Mouse (Mus musculus) spleen, adult 10 weeks (tissue): ENCODE data around the gene Zfp618. TPM values are rescaled to one million over a fixed set of nuclear protein-coding genes. Genes with fewer than 3 reads are reported as not detected.

Experiments used
- polyA plus RNA-seq: library from polyadenylated mRNA; stranded (reverse); fragments of 350-450 nt; fragmentation: Illumina TruSeq; extraction: RNeasy Lipid Tissue Mini Kit (QIAGEN cat#74804); gene quantifications from one replicate; pipeline ENCODE4 v1.2.3, GENCODE M21; 2015; ENCODE audit warnings: low replicate concordance; ENCODE audit not compliant: insufficient read depth

Zfp618 gene
- 0.99 TPM for polyA plus RNA-seq

GRCm38 (mm10) chr4:62965497-62966302 lies at the start of gene Zfp618:
Zfp618 (plus strand) TSS chr4:62965573.

GRCm38 (mm10) chr4:63154699-63155098 lies 189.3 kb downstream of the Zfp618 start, which contains the start of gene Ambp:
Ambp (minus strand) TSS chr4:63154799.

GRCm38 (mm10) chr4:63171969-63172685 lies 206.8 kb downstream of the Zfp618 start, which contains the start of gene Kif12:
Kif12 (minus strand) TSS chr4:63172131.

Other genes starting within 250 kb of the Zfp618 start
- not detected for gene Ambp, start 189.2 kb downstream of the Zfp618 start, polyA plus RNA-seq
- gene Kif12, start 206.6 kb downstream of the Zfp618 start, polyA plus RNA-seq: not detected
- gene Col27a1, start 248.4 kb downstream of the Zfp618 start, polyA plus RNA-seq: 4.7 TPM